Mouse (Mus musculus) kidney, embryonic 15.5 days (tissue): Measurements from ENCODE around the gene Gm9936. TPM values are rescaled to one million over a fixed set of nuclear protein-coding genes. Genes with fewer than 3 reads are reported as not detected.
"Not testable (repeated sequence)": the region's sequence is repeated elsewhere in the genome, so short reads cannot be mapped to it uniquely, and the experiment has no call there.

ENCODE experiments used
- ATAC-seq: fragments of 200-750 bp; cut with Nextera tagmentation; replicated peaks from 2 replicates; pipeline ENCODE4 v1.8.0; 2017; ENCODE audit warnings: moderate TSS enrichment; ENCODE audit not compliant: low FRiP score
- H3K27ac ChIP-seq: fragments of 300-500 bp; sonication (generic); 2 replicates; pipeline ENCODE4 v1.5.1; 2015; ENCODE audit warnings: mild to moderate bottlenecking, inconsistent platforms
- H3K27me3 ChIP-seq: fragments of 300-500 bp; sonication (generic); 2 replicates; pipeline ENCODE4 v1.6.1; 2015; ENCODE audit warnings: inconsistent platforms
- H3K36me3 ChIP-seq: fragments of 300-500 bp; sonication (generic); 2 replicates; pipeline ENCODE4 v1.6.1; 2015; ENCODE audit warnings: inconsistent platforms
- H3K4me1 ChIP-seq: fragments of 300-500 bp; sonication (generic); 2 replicates; pipeline ENCODE4 v1.6.1; 2015; ENCODE audit warnings: inconsistent platforms
- H3K4me2 ChIP-seq: fragments of 300-500 bp; sonication (generic); 2 replicates; pipeline ENCODE4 v1.6.1; 2015; ENCODE audit warnings: moderate library complexity, mild to moderate bottlenecking, inconsistent platforms
- H3K4me3 ChIP-seq: fragments of 300-500 bp; sonication (generic); replicated peaks from 2 replicates; pipeline ENCODE4 v1.5.1; 2015; ENCODE audit warnings: mild to moderate bottlenecking, inconsistent platforms
- H3K9ac ChIP-seq: fragments of 300-500 bp; sonication (generic); 2 replicates; pipeline ENCODE4 v1.6.1; 2015; ENCODE audit warnings: mild to moderate bottlenecking, inconsistent platforms
- H3K9me3 ChIP-seq: fragments of 300-500 bp; sonication (generic); replicated peaks from 2 replicates; pipeline ENCODE4 v1.6.1; 2016; ENCODE audit warnings: inconsistent platforms
- WGBS: fragments of 180-500 bp; shearing (Covaris S2); methylation state at CpG from one replicate; pipeline ENCODE4 v1.1.7; 2015; ENCODE audit warnings: mixed read lengths; 5-methylcytosine and 5-hydroxymethylcytosine counted together
- polyA plus RNA-seq: library from polyadenylated mRNA; unstranded; fragments of >200 nt; fragmentation: Nextera tagmentation; extraction: Ambion mirVana; gene quantifications from 2 replicates; pipeline ENCODE4 v1.2.1, GENCODE M21; 2015

The Gm9936 gene
- 0.06 TPM in 1 of 2 replicates, not detected in the other for polyA plus RNA-seq

GRCm38 (mm10) chr5:114858582-114858981 is at the start of gene Gm9936:
Gene Gm9936, minus strand, starts transcription at chr5:114858682.
- peak within 1 kb of the TSS; percentile 57 for H3K4me2 ChIP-seq
- no peak for ATAC-seq
- no peaks in the 10 kb centered on the region for H3K9me3 ChIP-seq
- no peaks in the 10 kb centered on the region for H3K36me3 ChIP-seq
- H3K27me3 ChIP-seq: peaks cover 11% of the 10 kb centered on the region
- 85% methylated on average over 12 of the region's 12 CpGs for WGBS
- peaks cover 12% of the 10 kb centered on the region; the same call in 1 of the 2 replicates for H3K4me1 ChIP-seq
- peak within 1 kb of the TSS; percentile 27 for H3K4me3 ChIP-seq
- no peak within 1 kb of the TSS for H3K9ac ChIP-seq
- no peak within 1 kb of the TSS for H3K27ac ChIP-seq

GRCm38 (mm10) chr5:114902413-114902812 is 43.9 kb upstream of the Gm9936 start:
- ATAC-seq: no peak
- H3K27ac ChIP-seq: no peak overlapping the region
- 0 out of 2 replicates have a peak, but pooled peaks cover 3% of the 10 kb centered on the region for H3K9me3 ChIP-seq
- H3K4me3 ChIP-seq: no peak overlapping the region
- H3K36me3 ChIP-seq: no peaks in the 10 kb centered on the region
- H3K9ac ChIP-seq: no peak overlapping the region
- peaks cover 7% of the 10 kb centered on the region for H3K4me1 ChIP-seq
- H3K27me3 ChIP-seq: no peaks in the 10 kb centered on the region; the same call in 1 of the 2 replicates
- no peak overlapping the region for H3K4me2 ChIP-seq
- 45% methylated on average over 1 of the region's 1 CpGs for WGBS

GRCm38 (mm10) chr5:114898857-114899256 is 40.4 kb upstream of the Gm9936 start:
- H3K4me2 ChIP-seq: no peak overlapping the region
- no peaks in the 10 kb centered on the region; the same call in 1 of the 2 replicates for H3K27me3 ChIP-seq
- H3K27ac ChIP-seq: no peak overlapping the region
- no peak for ATAC-seq
- H3K9ac ChIP-seq: no peak overlapping the region
- no peak overlapping the region for H3K4me3 ChIP-seq
- H3K4me1 ChIP-seq: peaks cover 14% of the 10 kb centered on the region
- H3K9me3 ChIP-seq: no peaks in the 10 kb centered on the region
- WGBS: 63% methylated on average over 7 of the region's 7 CpGs
- H3K36me3 ChIP-seq: no peaks in the 10 kb centered on the region

- WGBS: 10% methylated on average over 7 of the region's 7 CpGs
- Histone ChIP-seq H3K27me3 (no peaks in the 10 kb centered on the region; the same call in 1 of the 2 replicates), H3K4me3 (peak overlapping the region; percentile 24), H3K36me3 (no peaks in the 10 kb centered on the region), H3K9me3 (no peaks in the 10 kb centered on the region), H3K27ac (0 out of 2 replicates have a peak overlapping the region, but pooled peaks have one; percentile 22), H3K9ac (peak overlapping the region; percentile 31; the same call in 1 of the 2 replicates), H3K4me2 (peak overlapping the region; percentile 50), H3K4me1 (peaks cover 14% of the 10 kb centered on the region)
- ATAC-seq: no peak
These were observed 38.9 kb upstream of the Gm9936 start for GRCm38 (mm10) chr5:114897374-114897793.

- Histone ChIP-seq H3K4me3 (peak within 1 kb of the TSS; percentile 24), H3K27me3 (no peaks in the 10 kb centered on the region; the same call in 1 of the 2 replicates), H3K27ac (0 out of 2 replicates have a peak within 1 kb of the TSS, but pooled peaks have one; percentile 22), H3K9me3 (no peaks in the 10 kb centered on the region), H3K36me3 (no peaks in the 10 kb centered on the region), H3K4me2 (peak within 1 kb of the TSS; percentile 50), H3K9ac (peak within 1 kb of the TSS; percentile 31; the same call in 1 of the 2 replicates), H3K4me1 (peaks cover 14% of the 10 kb centered on the region)
- 63% methylated on average over 13 of the region's 13 CpGs for WGBS
- ATAC-seq: no peak
These were observed 38.3 kb upstream of the Gm9936 start, which contains the start of gene Oasl2 for GRCm38 (mm10) chr5:114896688-114897373. Gene Oasl2, plus strand, starts transcription at chr5:114896936.

GRCm38 (mm10) chr5:114895542-114895941 is 37.1 kb upstream of the Gm9936 start:
- ATAC-seq: no peak
- H3K9ac ChIP-seq: no peak overlapping the region
- H3K9me3 ChIP-seq: no peaks in the 10 kb centered on the region
- no peaks in the 10 kb centered on the region for H3K27me3 ChIP-seq
- H3K4me1 ChIP-seq: peaks cover 14% of the 10 kb centered on the region
- H3K4me2 ChIP-seq: no peak overlapping the region
- WGBS: 78% methylated on average over 4 of the region's 4 CpGs
- no peaks in the 10 kb centered on the region for H3K36me3 ChIP-seq
- no peak overlapping the region for H3K27ac ChIP-seq
- H3K4me3 ChIP-seq: no peak overlapping the region

- Histone ChIP-seq H3K9ac (no peak overlapping the region), H3K27ac (no peak overlapping the region), H3K36me3 (no peaks in the 10 kb centered on the region), H3K4me1 (no peaks in the 10 kb centered on the region), H3K27me3 (no peaks in the 10 kb centered on the region), H3K9me3 (no peaks in the 10 kb centered on the region), H3K4me3 (no peak overlapping the region), H3K4me2 (no peak overlapping the region)
- WGBS: 79% methylated on average over 2 of the region's 2 CpGs
- ATAC-seq: no peak
These were observed 30.5 kb upstream of the Gm9936 start for GRCm38 (mm10) chr5:114888995-114889394.

- Histone ChIP-seq H3K27me3 (no peaks in the 10 kb centered on the region), H3K4me2 (no peak overlapping the region), H3K4me1 (no peaks in the 10 kb centered on the region), H3K27ac (no peak overlapping the region), H3K9ac (no peak overlapping the region), H3K36me3 (no peaks in the 10 kb centered on the region), H3K4me3 (no peak overlapping the region), H3K9me3 (no peaks in the 10 kb centered on the region)
- 81% methylated on average over 6 of the region's 6 CpGs for WGBS
- ATAC-seq: no peak
These were observed 28.3 kb upstream of the Gm9936 start for GRCm38 (mm10) chr5:114886801-114887200.

- no peaks in the 10 kb centered on the region for H3K36me3 ChIP-seq
- H3K27ac ChIP-seq: no peak overlapping the region
- no peak for ATAC-seq
- H3K4me3 ChIP-seq: no peak overlapping the region
- no peaks in the 10 kb centered on the region for H3K9me3 ChIP-seq
- H3K9ac ChIP-seq: no peak overlapping the region
- no peaks in the 10 kb centered on the region for H3K27me3 ChIP-seq
- no peak overlapping the region for H3K4me2 ChIP-seq
- H3K4me1 ChIP-seq: 0 out of 2 replicates have a peak, but pooled peaks cover 7% of the 10 kb centered on the region
- 74% methylated on average over 11 of the region's 11 CpGs for WGBS
These were observed 24.5 kb upstream of the Gm9936 start for GRCm38 (mm10) chr5:114883022-114883421.

- H3K4me1 ChIP-seq, H3K4me2 ChIP-seq, H3K27ac ChIP-seq, H3K9ac ChIP-seq, ATAC-seq, H3K27me3 ChIP-seq, H3K9me3 ChIP-seq, H3K4me3 ChIP-seq, H3K36me3 ChIP-seq: not testable (repeated sequence)
- WGBS: 81% methylated on average over 6 of the region's 7 CpGs
These were observed 23.8 kb upstream of the Gm9936 start for GRCm38 (mm10) chr5:114882319-114882718.

GRCm38 (mm10) chr5:114879399-114879798 is 20.9 kb upstream of the Gm9936 start:
- 52% methylated on average over 13 of the region's 13 CpGs for WGBS
- H3K9me3 ChIP-seq: no peaks in the 10 kb centered on the region
- H3K9ac ChIP-seq: no peak overlapping the region
- H3K27me3 ChIP-seq: no peaks in the 10 kb centered on the region; the same call in 1 of the 2 replicates
- no peak overlapping the region for H3K27ac ChIP-seq
- H3K4me1 ChIP-seq: peaks cover 26% of the 10 kb centered on the region
- no peak for ATAC-seq
- H3K36me3 ChIP-seq: no peaks in the 10 kb centered on the region
- no peak overlapping the region for H3K4me3 ChIP-seq
- no peak overlapping the region for H3K4me2 ChIP-seq

GRCm38 (mm10) chr5:114877487-114877886 is 19.0 kb upstream of the Gm9936 start:
- H3K27me3 ChIP-seq: no peaks in the 10 kb centered on the region; the same call in 1 of the 2 replicates
- H3K36me3 ChIP-seq: no peaks in the 10 kb centered on the region
- no peak overlapping the region for H3K27ac ChIP-seq
- no peak overlapping the region for H3K9ac ChIP-seq
- no peak for ATAC-seq
- H3K4me2 ChIP-seq: no peak overlapping the region
- H3K4me3 ChIP-seq: no peak overlapping the region
- WGBS: 64% methylated on average over 7 of the region's 7 CpGs
- H3K9me3 ChIP-seq: no peaks in the 10 kb centered on the region
- H3K4me1 ChIP-seq: peaks cover 26% of the 10 kb centered on the region
